Mouse (Mus musculus) megakaryocyte progenitor cell, adult 5-6 weeks (primary cell): ENCODE measurements around the gene Hpse2. TPM values are rescaled to one million over a fixed set of nuclear protein-coding genes. Genes with fewer than 3 reads are reported as not detected.

Source experiments
- ATAC-seq: replicated peaks from 2 replicates; pipeline ENCODE4 v1.8.0; 2016; ENCODE audit warnings: mild to moderate bottlenecking, moderate TSS enrichment, inconsistent platforms; ENCODE audit not compliant: poor library complexity
- total RNA-seq, 2 experiments: library from RNA; stranded (forward) in 1 of 2; stranded (reverse) in 1 of 2; fragments of 157-497, 149-512 nt in 1 of 2; fragments of 200-1000 nt in 1 of 2; gene quantifications; 2 replicates each; pipeline versions ENCODE4 v1.2.3 to v1.2.4; 2015 to 2017

Gene Hpse2
- total RNA-seq, 2 experiments from 2014 or later, result not detected

DNA sequence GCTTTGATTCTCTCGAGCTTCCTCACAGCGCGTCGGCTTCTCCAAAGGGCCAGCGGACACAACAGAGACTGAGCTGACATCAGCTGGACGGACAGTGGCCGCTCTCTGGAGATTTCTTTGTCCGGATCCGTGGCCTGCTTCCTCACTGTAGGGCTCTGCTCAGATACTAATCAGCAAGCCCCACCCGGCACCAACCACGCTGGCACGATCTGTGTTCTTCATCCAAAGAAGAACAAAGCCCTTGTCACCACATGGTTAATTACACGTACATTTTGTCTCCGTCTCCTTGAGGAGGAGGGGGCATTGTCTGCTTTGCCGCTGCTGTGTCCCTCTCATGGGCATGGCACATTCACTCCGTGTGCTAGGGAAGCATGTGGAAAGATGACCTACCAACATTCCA is 644.9 kb downstream of the Hpse2 start:
- no peak for ATAC-seq

DNA sequence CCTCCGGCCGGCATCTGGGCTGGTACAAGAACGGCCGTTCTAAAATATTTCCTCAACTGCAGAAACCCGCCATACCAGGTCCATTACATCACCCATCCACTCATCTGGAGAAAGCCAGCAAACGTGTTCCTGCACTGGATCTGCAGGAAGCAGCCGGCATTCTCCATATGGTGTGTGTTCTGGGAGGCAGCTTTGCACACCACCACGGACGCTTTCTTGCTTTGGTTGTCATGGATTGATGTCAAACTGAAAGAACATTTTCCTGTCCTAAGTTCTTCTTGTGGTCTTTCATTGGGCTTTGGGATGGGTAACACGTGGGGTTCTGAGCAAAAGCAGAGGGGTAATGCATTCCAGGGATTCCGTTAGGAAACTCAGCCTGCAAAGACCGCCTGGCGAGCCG is 646.3 kb downstream of the Hpse2 start:
- ATAC-seq, result no peak

DNA sequence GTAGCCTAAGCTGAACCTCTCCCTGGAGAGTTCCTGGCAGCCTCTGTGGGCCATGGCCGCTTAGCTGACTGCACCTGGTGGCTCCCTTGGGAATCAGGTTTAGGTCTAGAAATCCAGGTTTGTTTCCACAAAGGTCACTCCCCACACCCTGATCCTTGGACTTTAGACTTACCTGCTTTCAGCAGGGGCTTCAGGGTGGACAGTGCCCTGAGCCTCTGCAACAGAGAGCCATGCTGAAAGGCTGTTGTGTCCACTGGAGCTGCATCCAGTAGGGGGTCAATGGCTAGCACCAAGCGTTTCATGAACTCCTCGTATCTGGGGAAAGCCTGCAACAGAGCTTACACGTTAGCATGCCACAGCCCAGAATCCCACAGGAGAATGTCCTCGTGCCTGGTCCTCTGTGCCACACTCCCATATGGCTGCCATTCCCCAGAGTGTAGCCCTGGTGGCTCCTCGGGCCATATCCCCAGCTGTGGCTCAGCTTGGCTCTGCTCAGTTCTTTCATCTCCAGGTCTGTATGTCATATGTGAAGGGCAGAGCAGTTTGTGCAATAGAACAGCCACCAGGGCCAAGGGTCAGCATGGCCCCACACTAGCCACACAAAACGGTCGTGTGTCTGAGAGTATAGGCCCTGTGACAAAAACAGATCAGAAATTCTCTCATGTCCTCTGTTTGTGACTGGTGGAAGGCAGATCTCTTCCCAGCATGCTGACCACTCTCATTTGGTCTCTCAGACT is 647.8 kb downstream of the Hpse2 start:
- no peak for ATAC-seq

DNA sequence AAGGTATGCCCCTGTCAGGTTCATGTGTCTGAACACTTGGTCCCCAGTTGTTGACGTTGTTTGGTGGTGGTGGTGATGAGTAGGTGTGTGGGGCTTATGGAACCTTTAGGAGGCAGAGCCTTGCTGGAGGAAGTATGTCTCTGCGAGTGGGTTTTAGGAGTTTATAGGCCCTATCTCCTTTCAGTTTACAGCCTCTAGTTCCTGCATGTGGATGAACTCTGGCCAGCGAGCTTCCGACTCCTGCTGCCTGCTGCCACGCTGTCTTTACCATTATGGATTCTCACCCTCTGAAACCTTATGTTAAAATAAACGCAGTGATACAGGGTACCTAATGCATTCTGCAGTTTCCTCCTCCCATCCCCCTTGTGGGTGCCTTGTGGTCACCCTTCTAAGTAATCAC is 648.4 kb downstream of the Hpse2 start:
- ATAC-seq, result no peak

DNA sequence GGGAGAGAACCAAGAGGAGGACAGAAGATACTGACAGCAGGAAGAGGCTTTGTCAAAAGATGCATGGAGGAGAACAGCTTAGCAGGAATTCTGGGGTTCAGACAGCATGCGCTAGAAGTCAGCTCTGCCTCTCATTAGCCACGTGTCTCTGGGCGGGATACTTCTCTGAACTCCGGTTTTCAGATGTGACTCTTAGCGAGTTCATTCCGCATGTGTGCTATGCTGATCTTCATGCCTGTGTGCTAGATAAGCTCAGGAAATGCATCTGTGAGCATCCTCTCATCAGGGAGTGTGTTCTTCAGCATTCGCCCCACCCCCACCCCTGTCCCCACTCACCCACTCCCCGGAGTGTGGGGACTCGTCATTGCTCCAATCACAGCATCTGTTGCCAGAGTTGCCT is 650.4 kb downstream of the Hpse2 start:
- ATAC-seq, result no peak

Other genes starting within 250 kb of the Hpse2 start
- 0.02 and 0.12 TPM in 2 replicates for gene Cnnm1, start 52.1 kb upstream of the Hpse2 start, total RNA-seq (2015)
- 0.14 and 0.17 TPM in 2 replicates for gene Cnnm1, start 52.1 kb upstream of the Hpse2 start, total RNA-seq (2017)
- gene Got1, start 136.2 kb upstream of the Hpse2 start, total RNA-seq (2015), result 21.0 and 21.3 TPM in 2 replicates
- gene Got1, start 136.2 kb upstream of the Hpse2 start, total RNA-seq (2017), result 17.9 and 19.8 TPM in 2 replicates
- 0.32 and 0.64 TPM in 2 replicates for gene Nkx2-3, start 224.0 kb upstream of the Hpse2 start, total RNA-seq (2015)
- gene Nkx2-3, start 224.0 kb upstream of the Hpse2 start, total RNA-seq (2017), result 1.4 TPM in 1 of 2 replicates, not detected in the other